Mouse (Mus musculus) stomach, embryonic 16.5 days (tissue): ENCODE data around the gene Tbkbp1. TPM values are rescaled to one million over a fixed set of nuclear protein-coding genes. Genes with fewer than 3 reads are reported as not detected.
A peak's percentile ranks its signal among the peaks of the same experiment; 100 is the strongest.

Source experiments
- ATAC-seq: fragments of 200-750 bp; cut with Nextera tagmentation; 2 replicates; pipeline ENCODE4 v1.8.0; 2017; ENCODE audit warnings: moderate number of reproducible peaks, moderate TSS enrichment; ENCODE audit not compliant: insufficient read depth, low FRiP score
- H3K27ac ChIP-seq: fragments of 300-500 bp; sonication (generic); 2 replicates; pipeline ENCODE4 v1.5.1; 2014; ENCODE audit warnings: low read length
- H3K27me3 ChIP-seq: fragments of 300-500 bp; sonication (generic); 2 replicates; pipeline ENCODE4 v1.6.1; 2014; ENCODE audit warnings: low read length, control low read depth, mixed read lengths; ENCODE audit not compliant: control insufficient read depth, insufficient read depth
- H3K36me3 ChIP-seq: fragments of 300-500 bp; sonication (generic); 2 replicates; pipeline ENCODE4 v1.6.1; 2014; ENCODE audit warnings: low read length; ENCODE audit not compliant: control insufficient read depth, insufficient read depth
- H3K4me1 ChIP-seq: fragments of 300-500 bp; sonication (generic); 2 replicates; pipeline ENCODE4 v1.6.1; 2014; ENCODE audit warnings: low read length, control low read depth, mixed read lengths; ENCODE audit not compliant: control insufficient read depth, insufficient read depth
- H3K4me2 ChIP-seq: fragments of 300-500 bp; sonication (generic); 2 replicates; pipeline ENCODE4 v1.6.1; 2014; ENCODE audit warnings: low read depth, low read length, mixed read lengths
- H3K4me3 ChIP-seq: fragments of 300-500 bp; sonication (generic); replicated peaks from 2 replicates; pipeline ENCODE4 v1.5.1; 2014; ENCODE audit warnings: mild to moderate bottlenecking, low read length
- H3K9ac ChIP-seq: fragments of 300-500 bp; sonication (generic); 2 replicates; pipeline ENCODE4 v1.6.1; 2014; ENCODE audit warnings: low read length
- H3K9me3 ChIP-seq: fragments of 300-500 bp; sonication (generic); replicated peaks from 2 replicates; pipeline ENCODE4 v1.6.1; 2016; ENCODE audit warnings: low read length, control low read depth; ENCODE audit not compliant: control insufficient read depth
- WGBS: fragments of 180-500 bp; shearing (Covaris S2); extraction: QIAGEN DNeasy Blood & Tissue Kit; methylation state at CpG from one replicate; pipeline ENCODE4 v1.1.7; 2014; 5-methylcytosine and 5-hydroxymethylcytosine counted together
- polyA plus RNA-seq: library from polyadenylated mRNA; unstranded; fragments of >200 nt; fragmentation: Nextera tagmentation; extraction: Ambion mirVana; gene quantifications from 2 replicates; pipeline ENCODE4 v1.2.1, GENCODE M21; 2015

Gene Tbkbp1
- polyA plus RNA-seq, 1 experiment from 2014 or later: 2.5 TPM

DNA sequence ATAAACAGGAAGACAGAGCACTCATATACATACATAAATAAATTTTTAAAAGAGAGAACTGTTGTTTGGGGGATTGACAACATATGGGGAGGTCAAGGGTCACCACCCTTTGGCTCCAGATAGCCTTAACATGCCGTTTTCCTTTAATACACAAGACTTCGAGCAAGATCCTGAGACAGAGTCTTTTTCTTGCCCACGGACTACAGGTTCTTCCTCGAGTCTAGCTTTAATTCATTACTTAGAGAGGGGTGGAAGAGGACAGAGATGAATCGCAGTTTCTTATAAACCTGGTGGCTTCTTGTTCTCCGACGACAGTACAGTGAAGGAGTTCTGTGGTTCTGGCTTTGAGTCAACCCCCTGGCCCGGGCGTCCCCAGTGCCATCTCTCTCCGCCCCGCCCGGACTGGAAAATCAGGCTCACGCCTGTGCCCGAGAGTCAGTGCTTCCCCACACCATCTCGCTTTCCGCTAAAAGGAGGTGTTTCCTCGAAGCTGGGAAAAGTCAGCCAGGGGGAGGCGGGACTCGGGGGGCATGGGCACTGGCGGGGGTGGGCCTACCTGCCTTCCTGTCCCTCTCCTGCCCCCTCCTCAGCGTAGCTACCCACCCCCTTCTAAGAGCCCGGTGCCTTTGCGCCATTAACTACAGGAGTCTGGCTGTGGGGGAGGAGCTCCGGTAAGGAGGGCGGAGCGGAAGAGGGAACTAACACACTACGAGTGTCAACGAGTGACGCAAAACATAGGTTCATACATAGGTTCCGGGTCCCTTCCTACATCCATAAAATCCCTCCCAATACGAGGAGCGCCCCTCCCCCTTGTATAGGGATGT, 24.4 kb downstream of the Tbkbp1 start:
- ATAC-seq: peak; percentile 83; the same call in 1 of the 2 replicates
- 3% methylated on average over 32 of the region's 32 CpGs for WGBS

GRCm38 (mm10) chr11:97124266-97125036, 26.8 kb downstream of the Tbkbp1 start:
- 55% methylated on average over 10 of the region's 10 CpGs for whole genome bisulfite sequencing

More for the DNA sequence above, 24.4 kb downstream of the Tbkbp1 start:
- Histone ChIP-seq H3K9ac (peak overlapping the region; percentile 66), H3K4me2 (peak overlapping the region; percentile 63), H3K4me3 (peak overlapping the region; percentile 48), H3K4me1 (peaks cover 6% of the 10 kb centered on the region; the same call in 1 of the 2 replicates), H3K9me3 (no peaks in the 10 kb centered on the region), H3K27ac (no peak overlapping the region), H3K27me3 (0 out of 2 replicates have a peak, but pooled peaks cover 4% of the 10 kb centered on the region), H3K36me3 (no peaks in the 10 kb centered on the region)

GRCm38 (mm10) chr11:97123282-97123890, 27.9 kb downstream of the Tbkbp1 start:
- H3K4me2 ChIP-seq: no peak overlapping the region
- no peak overlapping the region for H3K4me3 ChIP-seq
- ATAC-seq: no peak

More at GRCm38 (mm10) chr11:97124266-97125036, 26.8 kb downstream of the Tbkbp1 start:
- Histone ChIP-seq H3K27me3 (no peaks in the 10 kb centered on the region), H3K27ac (no peak overlapping the region), H3K4me1 (peaks cover 6% of the 10 kb centered on the region; the same call in 1 of the 2 replicates), H3K36me3 (no peaks in the 10 kb centered on the region), H3K4me2 (no peak overlapping the region), H3K4me3 (no peak overlapping the region), H3K9ac (no peak overlapping the region), H3K9me3 (no peaks in the 10 kb centered on the region)
- ATAC-seq: no peak

GRCm38 (mm10) chr11:97120641-97121040, 30.7 kb downstream of the Tbkbp1 start:
- Histone ChIP-seq H3K9me3 (no peaks in the 10 kb centered on the region), H3K4me1 (0 out of 2 replicates have a peak, but pooled peaks cover 2% of the 10 kb centered on the region), H3K36me3 (no peaks in the 10 kb centered on the region), H3K4me2 (no peak overlapping the region), H3K4me3 (no peak overlapping the region), H3K27me3 (peaks cover 31% of the 10 kb centered on the region), H3K27ac (no peak overlapping the region), H3K9ac (no peak overlapping the region; the same call in 1 of the 2 replicates)
- WGBS: 61% methylated on average over 3 of the region's 3 CpGs
- no peak for ATAC-seq

More at GRCm38 (mm10) chr11:97123282-97123890, 27.9 kb downstream of the Tbkbp1 start:
- Histone ChIP-seq H3K4me1 (peaks cover 6% of the 10 kb centered on the region; the same call in 1 of the 2 replicates), H3K9ac (no peak overlapping the region), H3K36me3 (no peaks in the 10 kb centered on the region), H3K9me3 (no peaks in the 10 kb centered on the region), H3K27ac (no peak overlapping the region), H3K27me3 (peaks cover 7% of the 10 kb centered on the region)
- 12% methylated on average over 11 of the region's 11 CpGs for WGBS

- Histone ChIP-seq H3K27ac (no peak overlapping the region), H3K4me1 (peaks cover 6% of the 10 kb centered on the region; the same call in 1 of the 2 replicates), H3K4me3 (no peak overlapping the region), H3K4me2 (no peak overlapping the region), H3K36me3 (no peaks in the 10 kb centered on the region), H3K9ac (no peak overlapping the region), H3K9me3 (no peaks in the 10 kb centered on the region), H3K27me3 (peaks cover 36% of the 10 kb centered on the region)
- 44% methylated on average over 10 of the region's 10 CpGs for WGBS
- no peak for ATAC-seq
Measured at GRCm38 (mm10) chr11:97120221-97120620, 31.1 kb downstream of the Tbkbp1 start.

DNA sequence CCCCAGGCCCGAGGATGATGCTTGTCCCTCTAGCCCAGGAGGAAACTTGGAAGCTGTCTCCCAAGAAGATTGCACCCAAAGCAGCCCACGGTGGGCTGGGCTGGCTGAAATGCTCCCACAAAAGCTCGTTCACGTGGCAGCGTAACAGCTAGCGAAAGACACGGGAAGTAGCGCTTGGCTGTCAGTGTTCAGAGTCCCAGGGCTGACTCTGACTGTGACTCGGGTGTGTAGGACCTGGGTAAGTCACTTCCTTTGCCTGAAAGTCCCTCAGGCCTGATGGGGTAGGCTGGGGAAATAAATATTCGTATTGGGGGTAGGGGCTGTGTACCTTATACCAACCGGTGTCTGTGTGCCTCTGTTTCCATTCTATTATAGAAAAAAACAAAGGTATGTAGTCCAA, 35.5 kb downstream of the Tbkbp1 start:
- Histone ChIP-seq H3K9ac (no peak overlapping the region), H3K27me3 (peaks cover 63% of the 10 kb centered on the region), H3K36me3 (no peaks in the 10 kb centered on the region), H3K4me3 (no peak overlapping the region), H3K27ac (no peak overlapping the region), H3K9me3 (no peaks in the 10 kb centered on the region), H3K4me1 (peaks cover 18% of the 10 kb centered on the region), H3K4me2 (peak overlapping the region; percentile 60)
- ATAC-seq: no peak
- WGBS: 7% methylated on average over 11 of the region's 11 CpGs

DNA sequence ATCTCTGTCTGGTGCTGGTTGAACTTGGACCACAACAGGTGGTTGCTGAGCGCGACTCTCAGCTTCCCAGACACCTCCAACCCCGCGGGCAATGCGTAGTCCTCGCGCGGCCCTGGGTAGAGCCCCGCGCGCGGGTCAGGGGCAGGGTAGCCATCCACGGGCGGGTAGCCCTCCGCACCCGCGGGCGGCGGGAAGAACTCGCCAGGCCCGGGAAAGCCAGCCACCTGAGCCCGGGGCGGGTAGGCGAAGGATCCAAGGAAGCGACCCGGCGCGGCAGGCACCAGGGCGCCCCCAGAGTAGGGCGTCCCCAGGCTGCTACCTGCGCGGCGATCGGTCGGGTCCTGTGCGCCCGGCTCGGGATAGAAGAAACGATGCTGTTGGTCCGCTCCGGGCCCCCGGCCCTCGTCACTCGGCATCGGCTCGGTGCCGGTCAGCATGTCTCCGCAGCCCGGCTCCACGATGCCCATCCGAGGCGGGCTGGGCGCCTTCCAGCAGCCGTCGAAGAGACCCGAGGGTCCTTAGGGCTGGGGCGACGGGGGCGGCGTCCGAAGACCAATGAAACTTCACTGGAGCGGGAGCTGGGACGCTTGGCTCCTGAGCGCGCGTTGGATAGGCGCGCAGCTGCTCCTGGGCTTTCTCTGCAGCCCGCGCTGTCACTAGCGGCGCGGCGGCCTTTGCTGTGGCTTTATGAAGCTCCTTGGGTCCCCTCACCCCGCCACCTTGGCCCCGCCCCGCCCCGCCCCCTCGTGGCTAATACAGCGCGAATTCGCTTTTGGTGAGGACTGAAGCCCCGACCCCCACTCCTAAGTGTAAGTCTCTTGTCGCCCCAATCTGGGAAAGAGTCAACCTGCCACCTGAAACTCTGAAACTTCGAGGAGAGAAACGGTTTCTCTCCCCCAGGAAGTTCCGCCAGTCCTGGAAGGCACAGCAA, 36.4 kb downstream of the Tbkbp1 start, which contains the start of gene Tbx21:
Tbx21 (minus strand) TSS at position 661 of the 931 bp plus-strand sequence.
- Histone ChIP-seq H3K4me3 (peak within 1 kb of the TSS; percentile 41), H3K9ac (peak within 1 kb of the TSS; percentile 32; the same call in 1 of the 2 replicates), H3K9me3 (no peaks in the 10 kb centered on the region), H3K36me3 (no peaks in the 10 kb centered on the region), H3K27ac (no peak within 1 kb of the TSS), H3K4me1 (peaks cover 18% of the 10 kb centered on the region), H3K27me3 (peaks cover 63% of the 10 kb centered on the region), H3K4me2 (peak within 1 kb of the TSS; percentile 60)
- WGBS: under 1% methylated on average over 87 of the region's 87 CpGs
- ATAC-seq: no peak

GRCm38 (mm10) chr11:97112519-97113125, 38.7 kb downstream of the Tbkbp1 start:
- Histone ChIP-seq H3K9ac (no peak overlapping the region), H3K27ac (no peak overlapping the region), H3K36me3 (no peaks in the 10 kb centered on the region), H3K4me2 (no peak overlapping the region), H3K4me3 (no peak overlapping the region), H3K4me1 (peaks cover 18% of the 10 kb centered on the region), H3K27me3 (peaks cover 48% of the 10 kb centered on the region), H3K9me3 (no peaks in the 10 kb centered on the region)
- ATAC-seq: no peak
- WGBS: 86% methylated on average over 9 of the region's 9 CpGs
